Mouse (Mus musculus): ENCODE results near the gene Spag9.

Spag9 gene

GRCm38 (mm10) chr11:94047288-94047687 lies 51.4 kb downstream of the Spag9 start:
- no peak for DNase-seq (ENCODE audit: low read depth, low spot score)

- DNase-seq (ENCODE audit: low read depth, low spot score): no peak
These were observed 58.3 kb downstream of the Spag9 start for GRCm38 (mm10) chr11:94054176-94054575.

DNA sequence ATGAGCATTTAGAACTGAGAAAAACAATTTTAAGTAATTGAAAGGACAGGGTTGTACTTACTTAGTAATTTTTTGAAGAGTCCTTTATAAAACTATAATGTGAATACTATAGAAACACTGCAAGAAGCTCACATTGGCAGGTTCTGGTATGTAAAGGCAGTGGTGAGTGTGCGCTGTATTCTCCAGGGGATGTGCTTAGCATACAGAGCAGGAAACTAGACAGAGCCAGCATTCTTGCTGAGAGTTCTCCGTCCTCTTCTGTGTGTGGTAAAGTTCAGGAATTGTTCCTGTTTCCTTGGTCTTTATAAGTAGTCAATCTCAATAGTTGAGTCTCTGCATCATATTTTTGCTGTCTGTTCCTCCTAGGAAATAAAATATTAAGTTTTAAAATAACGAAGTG lies 59.0 kb downstream of the Spag9 start:
- no peak for DNase-seq (ENCODE audit: low read depth, low spot score)

- no peak for DNase-seq (ENCODE audit: low read depth, low spot score)
These were observed 68.0 kb downstream of the Spag9 start for GRCm38 (mm10) chr11:94063941-94064340.

DNA sequence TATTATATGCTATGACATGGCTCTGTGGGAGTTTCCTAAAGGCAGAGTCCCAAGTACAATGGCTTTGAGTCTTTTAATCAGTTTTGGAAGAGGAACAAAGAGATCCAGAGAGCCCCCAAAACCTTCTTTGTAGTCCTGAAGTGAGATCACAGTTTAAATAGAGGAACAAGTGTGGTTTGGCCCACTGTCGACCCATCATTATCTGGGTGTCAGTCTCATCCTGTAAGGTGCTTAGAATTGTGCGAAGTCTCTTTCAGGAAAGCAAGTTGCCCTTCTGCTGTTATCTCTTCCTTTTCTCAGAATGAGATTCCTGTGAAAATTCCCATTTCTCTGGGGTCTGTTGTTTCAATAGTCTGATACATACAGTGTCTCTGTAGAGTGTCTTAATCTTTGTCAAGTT lies 74.6 kb downstream of the Spag9 start:
- no peak for DNase-seq (ENCODE audit: low read depth, low spot score)

DNA sequence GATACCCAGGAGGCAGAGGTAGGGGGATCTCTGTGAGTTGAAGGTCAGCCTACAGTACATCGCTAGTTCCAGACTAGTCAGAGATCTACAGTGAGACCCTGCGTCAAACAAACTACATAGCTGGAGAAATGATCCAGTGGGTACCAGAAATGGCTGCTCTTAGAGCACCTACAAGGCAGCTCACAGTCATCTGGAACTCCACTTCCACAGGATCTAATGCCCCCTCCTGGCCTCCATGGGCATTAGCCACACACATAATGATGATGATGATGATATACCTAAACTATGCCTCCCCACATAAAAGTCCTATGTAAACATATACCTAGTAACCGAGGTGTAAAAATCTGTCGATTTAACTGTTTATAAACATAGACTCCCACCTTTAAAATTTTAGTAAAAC lies 77.4 kb downstream of the Spag9 start:
- DNase-seq (ENCODE audit: low read depth, low spot score): no peak

DNA sequence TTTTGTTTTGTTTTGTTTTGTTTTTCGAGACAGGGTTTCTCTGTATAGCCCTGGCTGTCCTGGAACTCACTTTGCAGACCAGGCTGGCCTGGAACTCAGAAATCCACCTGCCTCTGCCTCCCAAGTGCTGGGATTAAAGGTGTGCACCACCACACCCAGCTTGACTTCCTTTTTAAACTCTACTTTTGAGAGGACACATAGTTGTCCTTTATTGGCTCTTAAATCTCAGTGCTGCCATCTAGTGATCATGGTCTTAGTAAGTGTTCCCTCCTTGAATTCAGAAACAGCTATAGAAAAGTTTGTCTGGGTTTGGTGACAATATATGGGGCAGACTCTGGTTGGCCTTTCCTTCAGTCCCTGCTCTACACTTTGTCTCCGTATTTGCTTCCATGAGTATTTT lies 91.1 kb downstream of the Spag9 start:
- peak; percentile 50 for DNase-seq (ENCODE audit: low read depth, low spot score)

DNA sequence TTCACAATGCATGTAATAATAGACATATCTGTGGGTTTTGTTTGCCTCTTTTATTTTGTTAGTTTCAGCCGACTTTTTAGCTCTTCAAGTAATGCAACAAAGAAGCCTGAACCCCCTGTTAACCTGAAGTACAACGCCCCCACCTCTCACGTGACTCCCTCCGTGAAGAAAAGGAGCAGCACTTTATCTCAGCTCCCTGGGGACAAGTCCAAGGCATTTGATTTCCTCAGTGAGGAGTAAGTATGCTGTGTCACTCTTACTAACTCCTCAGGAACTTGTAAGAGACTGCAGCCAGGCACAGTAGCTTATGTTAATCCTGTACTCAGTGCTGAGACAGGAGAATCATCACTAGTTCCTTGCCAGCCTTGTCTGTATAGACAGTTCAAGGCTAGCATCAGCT lies 94.6 kb downstream of the Spag9 start:
- no peak for DNase-seq (ENCODE audit: low read depth, low spot score)

DNA sequence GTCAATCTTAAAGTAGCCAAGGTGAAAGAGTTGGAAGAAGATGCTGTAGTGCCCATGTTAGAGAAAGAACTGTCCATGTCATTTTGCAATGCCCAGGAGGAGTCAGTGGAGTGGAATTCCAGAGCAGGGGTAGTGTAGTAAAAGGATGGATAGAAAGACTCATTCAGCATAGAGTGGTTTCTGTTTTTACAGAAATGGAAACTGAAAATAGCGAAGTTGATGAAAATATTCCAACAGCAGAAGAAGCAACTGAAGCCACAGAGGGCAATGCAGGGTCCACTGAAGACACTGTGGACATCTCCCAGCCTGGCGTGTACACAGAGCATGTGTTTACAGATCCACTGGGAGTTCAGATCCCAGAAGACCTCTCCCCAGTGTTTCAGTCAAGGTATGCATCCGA lies 101.6 kb downstream of the Spag9 start:
- DNase-seq (ENCODE audit: low read depth, low spot score): no peak

DNA sequence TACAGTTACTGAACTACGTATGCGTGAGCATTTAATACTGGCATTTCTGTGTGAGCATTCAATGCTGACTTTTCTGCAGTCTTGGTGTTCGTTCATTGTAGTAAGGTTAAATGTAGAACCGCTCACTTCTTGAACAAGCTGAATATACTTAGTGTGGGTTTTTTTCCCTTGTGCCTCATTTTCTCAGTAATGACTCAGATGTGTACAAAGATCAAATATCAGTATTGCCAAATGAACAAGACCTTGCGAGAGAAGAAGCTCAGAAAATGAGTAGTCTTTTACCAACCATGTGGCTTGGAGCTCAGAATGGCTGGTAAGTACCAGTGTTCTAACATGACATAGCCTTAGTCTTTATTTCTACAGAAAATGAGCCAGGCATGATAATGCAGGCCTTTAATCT lies 102.9 kb downstream of the Spag9 start:
- DNase-seq (ENCODE audit: low read depth, low spot score): no peak

DNA sequence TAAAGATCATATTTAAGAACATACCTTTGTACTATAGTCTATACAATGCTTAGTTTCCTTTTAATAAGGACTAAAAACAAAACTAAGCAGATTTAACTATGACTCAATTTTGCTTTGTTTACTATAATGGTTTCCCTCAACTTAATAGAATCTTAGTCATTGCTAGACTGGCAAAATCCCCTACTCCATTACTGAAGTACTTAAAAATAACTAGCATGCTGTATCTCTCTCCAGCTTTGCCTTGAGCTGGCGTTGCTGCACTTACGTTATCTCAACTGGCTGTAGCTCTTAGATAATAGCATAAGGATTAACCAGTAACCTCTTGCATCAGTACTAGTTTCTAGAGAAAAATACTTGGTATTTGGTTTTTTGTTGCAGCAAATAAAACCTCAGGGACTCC lies 117.9 kb downstream of the Spag9 start:
- DNase-seq (ENCODE audit: low read depth, low spot score): no peak

- no peak for DNase-seq (ENCODE audit: low read depth, low spot score)
These were observed 119.5 kb downstream of the Spag9 start for GRCm38 (mm10) chr11:94115408-94115807.

DNA sequence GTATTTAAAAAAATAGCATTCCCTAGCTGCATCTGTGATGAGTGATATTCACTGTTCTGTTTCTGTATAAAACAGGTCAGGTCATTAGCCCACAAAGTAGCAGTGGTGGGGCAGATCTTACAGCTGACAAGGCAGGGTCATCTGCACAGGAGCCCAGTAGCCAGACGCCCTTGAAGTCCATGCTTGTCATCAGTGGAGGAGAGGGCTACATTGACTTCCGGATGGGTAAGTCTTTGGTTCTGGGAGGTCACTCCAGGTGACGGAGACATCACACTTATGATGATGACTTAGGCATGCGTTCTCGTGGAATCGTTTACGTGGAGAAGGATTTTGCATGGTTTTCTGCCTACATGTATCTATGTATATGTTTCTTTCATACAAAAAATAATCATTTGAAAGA lies 120.8 kb downstream of the Spag9 start:
- DNase-seq (ENCODE audit: low read depth, low spot score): no peak

- DNase-seq (ENCODE audit: low read depth, low spot score): no peak
These were observed 121.9 kb downstream of the Spag9 start for GRCm38 (mm10) chr11:94117836-94118235.

DNA sequence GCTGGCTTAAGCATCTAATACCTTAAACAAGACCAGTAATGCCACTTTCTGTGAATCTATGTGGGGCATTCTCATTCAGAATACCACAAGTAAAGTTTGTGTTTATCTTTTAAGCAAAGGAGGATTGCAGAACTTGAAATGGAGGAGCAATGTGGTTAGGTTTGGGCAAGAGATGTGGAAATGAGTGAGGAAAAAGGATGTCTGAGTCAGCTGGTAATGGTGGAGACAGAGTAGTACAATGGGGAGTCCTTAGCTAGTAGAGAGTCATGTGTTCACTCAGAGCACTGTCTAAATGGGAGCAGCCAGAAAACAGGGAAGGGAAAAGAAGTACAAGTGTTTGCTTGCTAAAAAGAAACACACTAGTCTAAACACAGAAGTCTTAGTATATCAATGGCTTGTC lies 122.7 kb downstream of the Spag9 start:
- no peak for DNase-seq (ENCODE audit: low read depth, low spot score)

- DNase-seq (ENCODE audit: low read depth, low spot score): no peak
These were observed 124.8 kb downstream of the Spag9 start for GRCm38 (mm10) chr11:94120690-94121089.

- DNase-seq (ENCODE audit: low read depth, low spot score): no peak
These were observed 125.6 kb downstream of the Spag9 start for GRCm38 (mm10) chr11:94121501-94121900.

GRCm38 (mm10) chr11:94122341-94123030 lies 126.6 kb downstream of the Spag9 start:
- DNase-seq (ENCODE audit: low read depth, low spot score): no peak

DNA sequence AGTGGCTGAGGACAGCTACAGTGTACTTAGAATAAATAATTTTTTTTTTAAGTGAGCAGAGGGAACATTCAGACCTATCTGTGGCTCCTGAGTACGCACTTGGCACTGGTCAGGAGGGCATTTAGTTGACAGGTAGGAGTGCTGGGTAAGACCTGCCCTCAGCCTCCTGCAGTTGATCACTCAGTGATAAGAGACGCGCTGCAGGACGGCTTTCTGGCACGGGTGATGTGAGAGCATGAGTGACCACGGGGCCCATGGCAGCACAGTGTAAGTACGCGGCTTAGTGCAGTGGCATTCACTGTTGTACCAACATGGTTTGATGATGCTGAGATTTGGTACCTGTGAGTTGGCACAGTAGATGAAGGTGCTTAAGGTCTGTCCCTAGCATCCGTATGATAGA lies 130.8 kb downstream of the Spag9 start:
- no peak for DNase-seq (ENCODE audit: low read depth, low spot score)

- peak; percentile 78 for DNase-seq (ENCODE audit: low read depth, low spot score)
These were observed 132.1 kb downstream of the Spag9 start for GRCm38 (mm10) chr11:94127966-94128365.

GRCm38 (mm10) chr11:94128506-94128905 lies 132.6 kb downstream of the Spag9 start:
- no peak for DNase-seq (ENCODE audit: low read depth, low spot score)

GRCm38 (mm10) chr11:94129261-94130059 lies 133.6 kb downstream of the Spag9 start:
- DNase-seq (ENCODE audit: low read depth, low spot score): peak; percentile 55

Data from WW6 (cell line).